Mouse (Mus musculus) cortical plate, adult 2 months (tissue): Measurements from ENCODE around the gene Tenm2.

ENCODE experiments used
- CTCF ChIP-seq: fragments of 200-500 bp; IDR thresholded peaks from 2 replicates; pipeline ENCODE4 v1.5.1; 2011; ENCODE audit warnings: mild to moderate bottlenecking, control low read depth, low read length; ENCODE audit not compliant: insufficient read depth; ENCODE audit errors: extremely low read depth
- POLR2A ChIP-seq: fragments of 200-500 bp; IDR thresholded peaks from 2 replicates; pipeline ENCODE4 v1.6.1; 2011; ENCODE audit warnings: mild to moderate bottlenecking, low read length, control low read depth; ENCODE audit not compliant: insufficient read depth; ENCODE audit errors: extremely low read depth

DNA sequence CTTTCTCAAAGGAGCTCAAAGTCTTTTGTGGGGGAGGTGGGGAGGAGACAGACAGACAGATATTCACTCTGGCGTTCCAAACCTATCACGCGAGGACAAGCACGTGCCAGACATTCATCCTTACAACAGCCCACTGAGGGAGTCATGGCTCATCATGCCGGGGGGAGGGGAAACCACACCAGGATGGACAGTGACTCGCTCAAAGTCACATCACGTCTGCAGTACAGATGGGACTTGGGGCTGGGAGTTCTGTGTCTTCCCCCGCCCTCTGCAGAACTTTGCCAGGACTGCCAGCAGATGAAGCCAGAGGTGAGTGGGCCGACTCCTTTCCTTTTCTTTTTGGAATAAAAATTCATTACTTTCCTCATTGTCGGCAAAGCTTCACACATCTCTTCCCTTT is 1095.4 kb downstream of the Tenm2 start:
- TF ChIP-seq POLR2A (no peak), CTCF (no peak)
